Mouse (Mus musculus) ovary, postnatal 36 days (tissue): Measurements from ENCODE around the gene Cnnm1.

Experiments
- DNase-seq: peaks from one replicate; pipeline ENCODE4 v3.0.0; 2022; ENCODE audit warnings: low spot score, mixed read lengths

The Cnnm1 gene

DNA sequence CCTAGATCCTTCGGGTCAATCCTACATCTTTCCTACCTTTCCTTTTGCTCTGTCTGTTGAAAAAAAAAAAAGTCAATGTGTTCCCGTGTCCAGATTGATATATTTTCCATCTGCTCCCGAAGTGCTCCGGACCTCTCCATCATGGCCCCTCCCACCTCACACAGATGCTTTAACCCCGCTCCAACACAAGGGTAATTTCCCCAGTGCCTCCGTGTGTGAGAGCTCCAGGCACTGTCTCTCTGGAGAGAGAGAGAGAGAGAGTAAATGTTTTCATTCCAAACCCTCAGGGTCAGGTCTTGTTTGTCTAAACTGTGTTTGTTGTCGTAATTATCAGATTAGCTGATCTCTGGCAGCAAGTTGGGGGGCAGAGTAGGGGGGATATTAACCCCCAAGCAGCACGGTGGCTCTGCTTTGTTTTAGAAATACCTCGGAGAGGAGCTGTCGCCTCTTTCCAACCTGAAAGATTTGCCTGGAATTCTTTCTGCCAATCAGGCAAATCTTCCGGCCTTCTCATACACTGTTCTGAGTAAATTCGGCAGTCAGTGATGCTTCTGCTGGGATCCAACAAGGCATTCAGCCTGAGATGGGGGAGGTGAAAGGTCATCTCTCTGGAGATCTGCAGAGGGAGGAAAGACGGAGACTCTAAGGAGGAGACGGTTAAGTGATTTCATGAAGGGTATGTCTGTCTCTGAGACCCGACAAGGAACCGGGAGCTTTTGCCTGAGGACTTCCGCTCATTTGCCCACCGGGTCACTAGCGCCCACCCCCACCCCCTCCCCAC, 106.3 kb downstream of the Cnnm1 start:
- DNase-seq = no peak
